Mouse (Mus musculus): ENCODE data around the gene Prlh. TPM values are rescaled to one million over a fixed set of nuclear protein-coding genes. Genes with fewer than 3 reads are reported as not detected.

Gene Prlh
- polyA plus RNA-seq, 1 experiment from 2014 or later: not detected

- 31% methylated on average over 7 of the region's 7 CpGs for WGBS
- H3K4me2 ChIP-seq (replicated peaks; ENCODE audit: low read depth): no peak overlapping the region
- no peaks in the 10 kb centered on the region for H3K27me3 ChIP-seq (ENCODE audit: control insufficient read depth, insufficient read depth, low read length)
- TF ChIP-seq EP300 (optimal IDR thresholded peaks at IDR 0.05): no peak
- peak; percentile 90 for TF ChIP-seq CTCF (IDR thresholded peaks at IDR 0.05; ENCODE audit: low read depth)
- no peaks in the 10 kb centered on the region for H3K9me3 ChIP-seq (ENCODE audit: control insufficient read depth, low read length)
- H3K27ac ChIP-seq (replicated peaks): no peak overlapping the region
- ATAC-seq (ENCODE audit: low FRiP score, low TSS enrichment) (peak; percentile 79), DNase-seq (ENCODE audit: low spot score) (peak; percentile 67)
- no peaks in the 10 kb centered on the region for H3K4me1 ChIP-seq (replicated peaks; ENCODE audit: control insufficient read depth, insufficient read depth)
- no peak overlapping the region for H3K9ac ChIP-seq (ENCODE audit: low read length)
- H3K4me3 ChIP-seq (ENCODE audit: low read depth, low read length): no peak overlapping the region
- no peaks in the 10 kb centered on the region for H3K36me3 ChIP-seq (ENCODE audit: control insufficient read depth, insufficient read depth, low read length)
Observed at GRCm38 (mm10) chr1:90956245-90957096, 3.6 kb downstream of the Prlh start.

GRCm38 (mm10) chr1:90962526-90962925, 9.6 kb downstream of the Prlh start:
- Histone ChIP-seq H3K27ac (replicated peaks) (no peak overlapping the region), H3K9ac (ENCODE audit: low read length) (no peak overlapping the region), H3K4me3 (ENCODE audit: low read depth, low read length) (no peak overlapping the region), H3K4me1 (replicated peaks; ENCODE audit: control insufficient read depth, insufficient read depth) (0 out of 2 replicates have a peak, but pooled peaks cover 4% of the 10 kb centered on the region), H3K4me2 (replicated peaks; ENCODE audit: low read depth) (no peak overlapping the region), H3K9me3 (ENCODE audit: control insufficient read depth, low read length) (no peaks in the 10 kb centered on the region), H3K27me3 (ENCODE audit: control insufficient read depth, insufficient read depth, low read length) (no peaks in the 10 kb centered on the region), H3K36me3 (ENCODE audit: control insufficient read depth, insufficient read depth, low read length) (no peaks in the 10 kb centered on the region)
- WGBS: 34% methylated on average over 4 of the region's 4 CpGs
- no peak for TF ChIP-seq CTCF (IDR thresholded peaks at IDR 0.05; ENCODE audit: low read depth)
- DNase-seq (ENCODE audit: low spot score) (no peak), ATAC-seq (ENCODE audit: low FRiP score, low TSS enrichment) (no peak)

- no peak overlapping the region for H3K9ac ChIP-seq (ENCODE audit: low read length)
Observed at GRCm38 (mm10) chr1:90962994-90963393, 10.1 kb downstream of the Prlh start.

GRCm38 (mm10) chr1:90967583-90967982, 14.7 kb downstream of the Prlh start:
- H3K36me3 ChIP-seq (ENCODE audit: control insufficient read depth, insufficient read depth, low read length): no peaks in the 10 kb centered on the region
- 44% methylated on average over 7 of the region's 7 CpGs for WGBS
- no peak overlapping the region for H3K4me3 ChIP-seq (ENCODE audit: low read depth, low read length)
- 0 out of 2 replicates have a peak, but pooled peaks cover 6% of the 10 kb centered on the region for H3K4me1 ChIP-seq (replicated peaks; ENCODE audit: control insufficient read depth, insufficient read depth)
- TF ChIP-seq CTCF (IDR thresholded peaks at IDR 0.05; ENCODE audit: low read depth): no peak
- no peak for TF ChIP-seq EP300 (optimal IDR thresholded peaks at IDR 0.05)
- peak; percentile 19; the same call in 1 of the 2 replicates for ATAC-seq (ENCODE audit: low FRiP score, low TSS enrichment)
- peak; percentile 73 for DNase-seq (ENCODE audit: low spot score)
- H3K9me3 ChIP-seq (ENCODE audit: control insufficient read depth, low read length): no peaks in the 10 kb centered on the region
- H3K9ac ChIP-seq (ENCODE audit: low read length): no peak overlapping the region
- H3K27ac ChIP-seq (replicated peaks): 0 out of 2 replicates have a peak overlapping the region, but pooled peaks have one; percentile 18
- no peaks in the 10 kb centered on the region for H3K27me3 ChIP-seq (ENCODE audit: control insufficient read depth, insufficient read depth, low read length)
- H3K4me2 ChIP-seq (replicated peaks; ENCODE audit: low read depth): peak overlapping the region; percentile 32

More at GRCm38 (mm10) chr1:90962994-90963393, 10.1 kb downstream of the Prlh start:
- Histone ChIP-seq H3K27me3 (ENCODE audit: control insufficient read depth, insufficient read depth, low read length) (no peaks in the 10 kb centered on the region), H3K4me3 (ENCODE audit: low read depth, low read length) (no peak overlapping the region), H3K36me3 (ENCODE audit: control insufficient read depth, insufficient read depth, low read length) (no peaks in the 10 kb centered on the region), H3K9me3 (ENCODE audit: control insufficient read depth, low read length) (no peaks in the 10 kb centered on the region), H3K4me2 (replicated peaks; ENCODE audit: low read depth) (no peak overlapping the region), H3K4me1 (replicated peaks; ENCODE audit: control insufficient read depth, insufficient read depth) (0 out of 2 replicates have a peak, but pooled peaks cover 4% of the 10 kb centered on the region), H3K27ac (replicated peaks) (no peak overlapping the region)
- peak; percentile 87 for ATAC-seq (ENCODE audit: low FRiP score, low TSS enrichment)
- DNase-seq (ENCODE audit: low spot score): peak; percentile 75
- TF ChIP-seq EP300 (optimal IDR thresholded peaks at IDR 0.05) (no peak), CTCF (IDR thresholded peaks at IDR 0.05; ENCODE audit: low read depth) (no peak)
- WGBS: 2% methylated on average over 3 of the region's 3 CpGs

GRCm38 (mm10) chr1:90968649-90969048, 15.7 kb downstream of the Prlh start:
- Histone ChIP-seq H3K4me1 (replicated peaks; ENCODE audit: control insufficient read depth, insufficient read depth) (peaks cover 5% of the 10 kb centered on the region; the same call in 1 of the 2 replicates), H3K9ac (ENCODE audit: low read length) (no peak overlapping the region), H3K36me3 (ENCODE audit: control insufficient read depth, insufficient read depth, low read length) (no peaks in the 10 kb centered on the region), H3K27me3 (ENCODE audit: control insufficient read depth, insufficient read depth, low read length) (no peaks in the 10 kb centered on the region), H3K4me3 (ENCODE audit: low read depth, low read length) (no peak overlapping the region), H3K4me2 (replicated peaks; ENCODE audit: low read depth) (peak overlapping the region; percentile 56; the same call in 1 of the 2 replicates), H3K27ac (replicated peaks) (no peak overlapping the region; the same call in 1 of the 2 replicates), H3K9me3 (ENCODE audit: control insufficient read depth, low read length) (no peaks in the 10 kb centered on the region)
- no peak for TF ChIP-seq CTCF (IDR thresholded peaks at IDR 0.05; ENCODE audit: low read depth)
- WGBS: 61% methylated on average over 4 of the region's 4 CpGs
- DNase-seq (ENCODE audit: low spot score) (no peak), ATAC-seq (ENCODE audit: low FRiP score, low TSS enrichment) (no peak)

- ATAC-seq (ENCODE audit: low FRiP score, low TSS enrichment) (peak; percentile 74), DNase-seq (ENCODE audit: low spot score) (peak; percentile 82)
- 13% methylated on average over 9 of the region's 9 CpGs for WGBS
- peak within 1 kb of the TSS; percentile 36; the same call in 1 of the 2 replicates for H3K9ac ChIP-seq (ENCODE audit: low read length)
- TF ChIP-seq CTCF (IDR thresholded peaks at IDR 0.05; ENCODE audit: low read depth) (no peak), EP300 (optimal IDR thresholded peaks at IDR 0.05) (no peak)
- H3K4me3 ChIP-seq (ENCODE audit: low read depth, low read length): peak within 1 kb of the TSS; percentile 16
- no peaks in the 10 kb centered on the region for H3K27me3 ChIP-seq (ENCODE audit: control insufficient read depth, insufficient read depth, low read length)
- H3K4me1 ChIP-seq (replicated peaks; ENCODE audit: control insufficient read depth, insufficient read depth): peaks cover 4% of the 10 kb centered on the region; the same call in 1 of the 2 replicates
- peak within 1 kb of the TSS; percentile 56 for H3K4me2 ChIP-seq (replicated peaks; ENCODE audit: low read depth)
- no peaks in the 10 kb centered on the region for H3K36me3 ChIP-seq (ENCODE audit: control insufficient read depth, insufficient read depth, low read length)
- peak within 1 kb of the TSS; percentile 72 for H3K27ac ChIP-seq (replicated peaks)
- H3K9me3 ChIP-seq (ENCODE audit: control insufficient read depth, low read length): no peaks in the 10 kb centered on the region
Observed at GRCm38 (mm10) chr1:90969347-90969784, 16.5 kb downstream of the Prlh start, which contains the start of gene Rab17. TSS of gene Rab17 (minus strand) at chr1:90969661.

All from stomach, postnatal 0 days (tissue).